8 mouse cellular contexts compared by ENCODE assay signal in the genomic region with DNA sequence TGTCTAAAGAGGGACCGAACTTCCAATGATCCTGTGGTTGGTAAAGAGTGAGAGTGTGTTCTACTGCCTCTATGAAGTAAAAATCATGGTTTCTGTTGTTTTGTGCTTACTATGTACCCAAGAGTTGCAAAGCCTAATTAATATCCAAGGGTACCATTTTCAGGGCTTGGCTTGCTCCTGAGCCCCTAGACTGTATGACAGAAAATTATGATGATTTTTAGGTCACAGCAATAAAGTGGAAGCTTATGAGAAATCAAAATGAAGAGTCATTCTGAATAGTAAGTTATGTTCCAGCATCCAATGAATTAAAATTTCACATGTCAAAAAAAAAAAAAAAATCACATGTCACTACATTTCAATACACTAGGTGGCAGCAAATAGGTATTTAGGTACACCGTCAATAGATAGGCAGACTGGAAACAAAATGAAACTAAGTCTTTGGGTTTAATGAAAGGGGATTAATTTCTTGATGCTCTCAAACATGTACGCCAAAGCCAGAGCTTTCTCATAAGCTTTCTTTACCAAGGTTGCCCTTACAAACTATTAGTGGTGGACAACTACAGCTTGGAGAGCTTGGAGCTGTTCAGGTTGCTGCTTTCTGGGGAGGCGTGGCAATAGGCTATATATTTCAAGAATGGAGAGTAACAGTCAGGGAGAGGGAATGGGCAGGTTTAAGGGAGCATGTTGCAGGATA. TPM values are rescaled to one million over a fixed set of nuclear protein-coding genes. Genes with fewer than 3 reads are reported as not detected.
DNase-seq lines count a peak whose midpoint lies in the region; ATAC-seq lines count a peak whose summit lies in the region.

No protein-coding gene starts in this region.

- H3K4me2 ChIP-seq in kidney, embryonic 16.5 days (replicated peaks; ENCODE audit: low read depth, low read length), result peak overlapping the region; percentile 50
- H3K4me2 ChIP-seq in embryonic facial prominence, embryonic 15.5 days (replicated peaks), result peak overlapping the region; percentile 31; the same call in 1 of the 2 replicates
- peak overlapping the region; percentile 21; the same call in 1 of the 2 replicates for H3K4me2 ChIP-seq in liver, embryonic 13.5 days

- H3K4me1 ChIP-seq in kidney, embryonic 16.5 days (ENCODE audit: insufficient read depth, low read length), result no peaks in the 10 kb centered on the region
- no peaks in the 10 kb centered on the region for H3K4me1 ChIP-seq in embryonic facial prominence, embryonic 15.5 days
- H3K4me1 ChIP-seq in liver, embryonic 13.5 days (replicated peaks), result no peaks in the 10 kb centered on the region

- DNase-seq in kidney, adult 8-10 months, result no peak
- DNase-seq in MN1 (ENCODE audit: low spot score), result peak; percentile 38
- DNase-seq in liver, embryonic 13.5 days, result no peak
- DNase-seq in spleen, postnatal 14 days (ENCODE audit: low spot score in 2 of 2), result no peak
- no peak for DNase-seq in left cerebral cortex, adult 8-10 months (ENCODE audit: low spot score in 2 of 2)
- DNase-seq in gastrocnemius, postnatal 25 days, result no peak

- H3K27me3 ChIP-seq in kidney, embryonic 16.5 days (ENCODE audit: insufficient read depth, low read length), result no peaks in the 10 kb centered on the region
- no peaks in the 10 kb centered on the region for H3K27me3 ChIP-seq in embryonic facial prominence, embryonic 15.5 days
- H3K27me3 ChIP-seq in liver, embryonic 13.5 days, result no peaks in the 10 kb centered on the region

- no peak overlapping the region for H3K9ac ChIP-seq in kidney, embryonic 16.5 days (replicated peaks; ENCODE audit: low read length)
- H3K9ac ChIP-seq in embryonic facial prominence, embryonic 15.5 days, result no peak overlapping the region
- H3K9ac ChIP-seq in liver, embryonic 13.5 days, result no peak overlapping the region

- H3K4me3 ChIP-seq in kidney, embryonic 16.5 days (ENCODE audit: low read length), result peak overlapping the region; percentile 30
- H3K4me3 ChIP-seq in embryonic facial prominence, embryonic 15.5 days (replicated peaks), result peak overlapping the region; percentile 14
- no peak overlapping the region for H3K4me3 ChIP-seq in liver, embryonic 13.5 days (replicated peaks)

- no peak for ATAC-seq in kidney, embryonic 16.5 days (ENCODE audit: low FRiP score, low TSS enrichment)
- ATAC-seq in embryonic facial prominence, embryonic 15.5 days (ENCODE audit: insufficient number of reproducible peaks, low FRiP score, low TSS enrichment, low read depth), result no peak
- ATAC-seq in liver, embryonic 13.5 days (ENCODE audit: low read depth), result no peak

- H3K36me3 ChIP-seq in kidney, embryonic 16.5 days (ENCODE audit: insufficient read depth, low read length), result no peaks in the 10 kb centered on the region
- H3K36me3 ChIP-seq in embryonic facial prominence, embryonic 15.5 days, result no peaks in the 10 kb centered on the region
- no peaks in the 10 kb centered on the region for H3K36me3 ChIP-seq in liver, embryonic 13.5 days

- WGBS in kidney, embryonic 16.5 days, result 52% methylated on average over 4 of the region's 4 CpGs
- 50% methylated on average over 4 of the region's 4 CpGs for WGBS in embryonic facial prominence, embryonic 15.5 days
- WGBS in liver, embryonic 13.5 days (ENCODE audit: insufficient replicate concordance), result 38% methylated on average over 4 of the region's 4 CpGs

- H3K9me3 ChIP-seq in kidney, embryonic 16.5 days (ENCODE audit: low read length), result no peaks in the 10 kb centered on the region; the same call in none of the 2 replicates
- H3K9me3 ChIP-seq in embryonic facial prominence, embryonic 15.5 days (replicated peaks), result no peaks in the 10 kb centered on the region
- no peaks in the 10 kb centered on the region for H3K9me3 ChIP-seq in liver, embryonic 13.5 days (replicated peaks)

- H3K27ac ChIP-seq in kidney, embryonic 16.5 days (ENCODE audit: low read length), result no peak overlapping the region
- H3K27ac ChIP-seq in embryonic facial prominence, embryonic 15.5 days (replicated peaks), result no peak overlapping the region
- no peak overlapping the region for H3K27ac ChIP-seq in liver, embryonic 13.5 days

RNA-seq across cellular contexts. Expression of gene Ccdc152, which starts 52.9 kb away (rescaled TPM):
- polyA plus RNA-seq in kidney, embryonic 16.5 days (2015; fragmentation: Nextera tagmentation; extraction: Ambion mirVana), result 0.46 TPM in 1 of 2 replicates, not detected in the other
- polyA plus RNA-seq in embryonic facial prominence, embryonic 15.5 days (2015; fragmentation: Nextera tagmentation; extraction: Ambion mirVana), result 0.46 TPM in 1 of 2 replicates, not detected in the other
- polyA plus RNA-seq in liver, embryonic 13.5 days (2015; fragmentation: Nextera tagmentation; extraction: Ambion mirVana), result 0.20 and 0.27 TPM in 2 replicates
- not detected for total RNA-seq in left cerebral cortex, adult 8-10 months (2022)
- not detected for total RNA-seq in gastrocnemius, postnatal 25 days (2021)
